Comparison of ENCODE assay signal across 8 mouse cellular contexts in genomic region chr14:25231881-25232280, GRCm38 (mm10).
DNase-seq lines count a peak whose midpoint lies in the region; ATAC-seq lines count a peak whose summit lies in the region.

No protein-coding gene starts in this region.

- no peak overlapping the region for H3K27ac ChIP-seq in heart, embryonic 12.5 days (ENCODE audit: poor library complexity, severe bottlenecking)
- H3K27ac ChIP-seq in embryonic facial prominence, embryonic 15.5 days (replicated peaks) = peak overlapping the region; percentile 22; the same call in 1 of the 2 replicates
- H3K27ac ChIP-seq in liver, embryonic 13.5 days = no peak overlapping the region

- H3K4me3 ChIP-seq in heart, embryonic 12.5 days = no peak overlapping the region
- H3K4me3 ChIP-seq in embryonic facial prominence, embryonic 15.5 days (replicated peaks) = no peak overlapping the region
- H3K4me3 ChIP-seq in liver, embryonic 13.5 days (replicated peaks) = no peak overlapping the region

- no peak overlapping the region for H3K4me2 ChIP-seq in heart, embryonic 12.5 days
- H3K4me2 ChIP-seq in embryonic facial prominence, embryonic 15.5 days (replicated peaks) = no peak overlapping the region
- H3K4me2 ChIP-seq in liver, embryonic 13.5 days = no peak overlapping the region

- no peak for DNase-seq in heart, adult 8-10 months (ENCODE audit: low spot score)
- DNase-seq in MN1 (ENCODE audit: low spot score) = peak; percentile 79
- no peak for DNase-seq in liver, embryonic 13.5 days
- no peak for DNase-seq in left cerebral cortex, postnatal 36 days (ENCODE audit: low spot score in 2 of 2)
- no peak for DNase-seq in left cerebral cortex, adult 18-20 months (ENCODE audit: low spot score in 2 of 2)
- DNase-seq in right cerebral cortex, postnatal 14 days = no peak

- H3K9ac ChIP-seq in heart, embryonic 12.5 days = no peak overlapping the region
- H3K9ac ChIP-seq in embryonic facial prominence, embryonic 15.5 days = no peak overlapping the region
- H3K9ac ChIP-seq in liver, embryonic 13.5 days = no peak overlapping the region

- H3K36me3 ChIP-seq in heart, embryonic 12.5 days = no peaks in the 10 kb centered on the region
- H3K36me3 ChIP-seq in embryonic facial prominence, embryonic 15.5 days = no peaks in the 10 kb centered on the region
- H3K36me3 ChIP-seq in liver, embryonic 13.5 days = no peaks in the 10 kb centered on the region

- intact Hi-C loops in left cerebral cortex, postnatal 36 days (cut with DNase I) = no loop called here

- no peaks in the 10 kb centered on the region for H3K27me3 ChIP-seq in heart, embryonic 12.5 days (replicated peaks)
- no peaks in the 10 kb centered on the region for H3K27me3 ChIP-seq in embryonic facial prominence, embryonic 15.5 days
- H3K27me3 ChIP-seq in liver, embryonic 13.5 days = no peaks in the 10 kb centered on the region

- WGBS in heart, embryonic 12.5 days = 54% methylated on average over 1 of the region's 1 CpGs
- 83% methylated on average over 1 of the region's 1 CpGs for WGBS in embryonic facial prominence, embryonic 15.5 days
- WGBS in liver, embryonic 13.5 days (ENCODE audit: insufficient replicate concordance) = 53% methylated on average over 1 of the region's 1 CpGs

- ATAC-seq in heart, embryonic 12.5 days (ENCODE audit: insufficient number of reproducible peaks, low FRiP score) = peak; percentile 78
- ATAC-seq in embryonic facial prominence, embryonic 15.5 days (ENCODE audit: insufficient number of reproducible peaks, low FRiP score, low TSS enrichment, low read depth) = peak; percentile 67; the same call in 1 of the 2 replicates
- ATAC-seq in liver, embryonic 13.5 days (ENCODE audit: low read depth) = peak; percentile 78

- peaks cover 31% of the 10 kb centered on the region for H3K4me1 ChIP-seq in heart, embryonic 12.5 days (replicated peaks)
- peaks cover 35% of the 10 kb centered on the region for H3K4me1 ChIP-seq in embryonic facial prominence, embryonic 15.5 days
- H3K4me1 ChIP-seq in liver, embryonic 13.5 days (replicated peaks) = peaks cover 7% of the 10 kb centered on the region

- H3K9me3 ChIP-seq in heart, embryonic 12.5 days (replicated peaks) = no peaks in the 10 kb centered on the region
- no peaks in the 10 kb centered on the region for H3K9me3 ChIP-seq in embryonic facial prominence, embryonic 15.5 days (replicated peaks)
- H3K9me3 ChIP-seq in liver, embryonic 13.5 days (replicated peaks) = no peaks in the 10 kb centered on the region
